Mouse (Mus musculus) cortical plate, adult 2 months (tissue): ENCODE measurements around the gene Psma6.

Experiments used
- CTCF ChIP-seq: fragments of 200-500 bp; IDR thresholded peaks from 2 replicates; pipeline ENCODE4 v1.5.1; 2011; ENCODE audit warnings: mild to moderate bottlenecking, control low read depth, low read length; ENCODE audit not compliant: insufficient read depth; ENCODE audit errors: extremely low read depth
- POLR2A ChIP-seq: fragments of 200-500 bp; IDR thresholded peaks from 2 replicates; pipeline ENCODE4 v1.6.1; 2011; ENCODE audit warnings: mild to moderate bottlenecking, low read length, control low read depth; ENCODE audit not compliant: insufficient read depth; ENCODE audit errors: extremely low read depth

DNA sequence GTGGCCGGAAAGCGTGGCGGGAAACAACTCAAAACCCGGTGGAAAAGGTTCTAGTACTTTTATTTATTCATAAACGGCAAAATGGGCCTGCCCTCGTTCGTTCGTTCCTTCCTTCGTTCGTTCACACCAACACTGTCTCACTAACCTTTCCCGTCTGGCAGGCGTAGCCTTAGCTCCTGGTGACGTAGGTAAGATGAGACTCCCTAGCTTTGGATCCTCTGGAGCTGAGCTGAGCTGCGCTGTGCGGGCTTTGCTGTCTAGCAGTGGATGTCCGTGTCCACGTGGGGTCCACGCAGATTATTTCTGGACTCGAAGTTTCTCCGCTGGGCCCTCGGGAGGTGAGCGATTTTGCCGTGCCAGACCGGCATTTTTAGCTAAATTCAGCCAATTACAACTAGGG, 36.2 kb downstream of the Psma6 start:
- no peak for TF ChIP-seq CTCF
- TF ChIP-seq POLR2A, result no peak
